Mouse (Mus musculus) liver, adult 2 months (tissue): ENCODE measurements around the gene P2rx7. TPM values are rescaled to one million over a fixed set of nuclear protein-coding genes. Genes with fewer than 3 reads are reported as not detected.

Experiments
- DNase-seq: peaks from one replicate; pipeline ENCODE4 v3.0.0-alpha.2; 2011; ENCODE audit warnings: low read depth, low spot score; ENCODE audit errors: extremely low read depth
- H3K27ac ChIP-seq: fragments of 200-500 bp; replicated peaks from 2 replicates; pipeline ENCODE4 v1.5.1; 2012; ENCODE audit warnings: low read depth, mild to moderate bottlenecking, control low read depth, inconsistent platforms, low read length; ENCODE audit not compliant: insufficient read depth
- H3K27me3 ChIP-seq: fragments of 200-500 bp; 2 replicates; pipeline ENCODE4 v1.6.1; 2012; ENCODE audit warnings: mild to moderate bottlenecking, moderate library complexity, low read length, inconsistent platforms; ENCODE audit not compliant: control insufficient read depth, insufficient read depth
- H3K36me3 ChIP-seq: fragments of 200-500 bp; 2 replicates; pipeline ENCODE4 v1.6.1; 2012; ENCODE audit warnings: low read length, inconsistent platforms; ENCODE audit not compliant: control insufficient read depth, insufficient read depth
- H3K4me1 ChIP-seq: fragments of 200-500 bp; 2 replicates; pipeline ENCODE4 v1.6.1; 2011; ENCODE audit warnings: low read length; ENCODE audit not compliant: control insufficient read depth, insufficient read depth
- H3K4me3 ChIP-seq: fragments of 200-500 bp; 2 replicates; pipeline ENCODE4 v1.5.1; 2011; ENCODE audit warnings: low read depth, mild to moderate bottlenecking, control low read depth, low read length, moderate library complexity; ENCODE audit not compliant: insufficient read depth
- H3K79me2 ChIP-seq: fragments of 200-500 bp; 2 replicates; pipeline ENCODE4 v1.6.1; 2012; ENCODE audit warnings: inconsistent platforms, mild to moderate bottlenecking, low read length, moderate library complexity; ENCODE audit not compliant: control insufficient read depth, insufficient read depth
- H3K9ac ChIP-seq: fragments of 200-500 bp; 2 replicates; pipeline ENCODE4 v1.6.1; 2012; ENCODE audit warnings: low read depth, mild to moderate bottlenecking, control low read depth, inconsistent platforms, low read length
- CTCF ChIP-seq: fragments of 200-500 bp; IDR thresholded peaks from 2 replicates; pipeline ENCODE4 v1.5.1; 2011; ENCODE audit warnings: low read depth, low read length, control low read depth
- POLR2A ChIP-seq: fragments of 200-500 bp; IDR thresholded peaks from 2 replicates; pipeline ENCODE4 v1.6.1; 2011; ENCODE audit warnings: low read length, control low read depth; ENCODE audit not compliant: insufficient read depth; ENCODE audit errors: extremely low read depth
- WGBS: fragments of 180-500 bp; shearing (Covaris S2); methylation state at CpG from one replicate; pipeline ENCODE4 v1.1.7; 2018; 5-methylcytosine and 5-hydroxymethylcytosine counted together
- polyA plus RNA-seq: library from polyadenylated mRNA; depleted of rRNA; stranded (reverse); fragments of >200 nt; gene quantifications from 2 replicates; pipeline ENCODE4 v1.2.3, GENCODE M21; 2012
- total RNA-seq: library from RNA; depleted of rRNA; stranded (reverse); fragments of >200 nt; gene quantifications from 2 replicates; pipeline ENCODE4 v1.2.3, GENCODE M21; 2014

The P2rx7 gene
- total and polyA plus RNA-seq, 2 experiments: 2.2 to 2.7 TPM

- H3K4me1 ChIP-seq: peaks cover 21% of the 10 kb centered on the region
- DNase-seq: no peak
- H3K4me3 ChIP-seq: no peak overlapping the region
- TF ChIP-seq CTCF (no peak), POLR2A (no peak)
- H3K79me2 ChIP-seq: no peaks in the 10 kb centered on the region
- H3K27ac ChIP-seq: no peak overlapping the region
- WGBS: 76% methylated on average over 12 of the region's 12 CpGs
- no peak overlapping the region for H3K9ac ChIP-seq
- no peaks in the 10 kb centered on the region for H3K27me3 ChIP-seq
- no peaks in the 10 kb centered on the region for H3K36me3 ChIP-seq
These were observed 56.6 kb downstream of the P2rx7 start for GRCm38 (mm10) chr5:122700109-122700836.

GRCm38 (mm10) chr5:122700837-122701212 is 57.1 kb downstream of the P2rx7 start:
- WGBS: 21% methylated on average over 5 of the region's 5 CpGs
- Histone ChIP-seq H3K27me3 (no peaks in the 10 kb centered on the region), H3K79me2 (no peaks in the 10 kb centered on the region), H3K4me1 (peaks cover 21% of the 10 kb centered on the region), H3K36me3 (no peaks in the 10 kb centered on the region), H3K4me3 (no peak overlapping the region), H3K9ac (no peak overlapping the region), H3K27ac (no peak overlapping the region)
- TF ChIP-seq CTCF (no peak), POLR2A (no peak)
- DNase-seq: peak; percentile 60

GRCm38 (mm10) chr5:122702156-122702555 is 58.4 kb downstream of the P2rx7 start:
- Histone ChIP-seq H3K4me1 (peaks cover 19% of the 10 kb centered on the region), H3K79me2 (no peaks in the 10 kb centered on the region)
- peak; percentile 74 for DNase-seq

GRCm38 (mm10) chr5:122703574-122703973 is 59.9 kb downstream of the P2rx7 start:
- Histone ChIP-seq H3K36me3 (no peaks in the 10 kb centered on the region), H3K79me2 (no peaks in the 10 kb centered on the region), H3K27me3 (no peaks in the 10 kb centered on the region), H3K4me1 (peaks cover 20% of the 10 kb centered on the region), H3K9ac (no peak overlapping the region), H3K4me3 (no peak overlapping the region), H3K27ac (no peak overlapping the region)
- TF ChIP-seq CTCF (no peak), POLR2A (no peak)
- no peak for DNase-seq
- 92% methylated on average over 2 of the region's 2 CpGs for WGBS

More at GRCm38 (mm10) chr5:122702156-122702555, 58.4 kb downstream of the P2rx7 start:
- no peak for TF ChIP-seq CTCF
- no peak for TF ChIP-seq POLR2A
- Histone ChIP-seq H3K9ac (no peak overlapping the region), H3K27ac (peak overlapping the region; percentile 9), H3K4me3 (no peak overlapping the region), H3K27me3 (no peaks in the 10 kb centered on the region), H3K36me3 (no peaks in the 10 kb centered on the region)
- WGBS: 32% methylated on average over 6 of the region's 6 CpGs

GRCm38 (mm10) chr5:122704571-122704970 is 60.9 kb downstream of the P2rx7 start:
- H3K27ac ChIP-seq: peak overlapping the region; percentile 18
- H3K9ac ChIP-seq: no peak overlapping the region
- H3K36me3 ChIP-seq: no peaks in the 10 kb centered on the region
- no peak for TF ChIP-seq POLR2A
- no peak for TF ChIP-seq CTCF
- peak; percentile 82 for DNase-seq
- no peak overlapping the region for H3K4me3 ChIP-seq
- H3K79me2 ChIP-seq: no peaks in the 10 kb centered on the region
- 31% methylated on average over 4 of the region's 4 CpGs for WGBS
- no peaks in the 10 kb centered on the region for H3K27me3 ChIP-seq
- H3K4me1 ChIP-seq: peaks cover 17% of the 10 kb centered on the region

- no peaks in the 10 kb centered on the region for H3K27me3 ChIP-seq
- H3K4me1 ChIP-seq: peaks cover 17% of the 10 kb centered on the region
- no peak overlapping the region for H3K4me3 ChIP-seq
- DNase-seq: no peak
- no peak overlapping the region for H3K9ac ChIP-seq
- H3K79me2 ChIP-seq: peaks cover 4% of the 10 kb centered on the region; the same call in 1 of the 2 replicates
- no peaks in the 10 kb centered on the region for H3K36me3 ChIP-seq
- TF ChIP-seq POLR2A: no peak
- WGBS: 41% methylated on average over 3 of the region's 3 CpGs
- no peak overlapping the region for H3K27ac ChIP-seq
These were observed 61.5 kb downstream of the P2rx7 start for GRCm38 (mm10) chr5:122705174-122705573.
